Mouse (Mus musculus) limb, embryonic 11.5 days (tissue): ENCODE results near the gene Vwf. TPM values are rescaled to one million over a fixed set of nuclear protein-coding genes. Genes with fewer than 3 reads are reported as not detected.

ENCODE experiments used
- ATAC-seq: fragments of 200-750 bp; cut with Nextera tagmentation; 2 replicates; pipeline ENCODE4 v1.8.0; 2017; ENCODE audit warnings: low read depth; ENCODE audit not compliant: insufficient number of reproducible peaks, low FRiP score, low TSS enrichment
- DNase-seq: peaks from one replicate; pipeline ENCODE4 v3.0.0-alpha.2; 2015; ENCODE audit warnings: low spot score
- H3K27ac ChIP-seq: fragments of 300-500 bp; sonication (generic); replicated peaks from 2 replicates; pipeline ENCODE4 v1.5.1; 2014; ENCODE audit warnings: low read depth, mild to moderate bottlenecking, low read length
- H3K27me3 ChIP-seq: fragments of 300-500 bp; sonication (generic); 2 replicates; pipeline ENCODE4 v1.6.1; 2014; ENCODE audit warnings: mild to moderate bottlenecking, low read length, mixed read lengths; ENCODE audit not compliant: control insufficient read depth, insufficient read depth
- H3K36me3 ChIP-seq: fragments of 300-500 bp; sonication (generic); 2 replicates; pipeline ENCODE4 v1.6.1; 2014; ENCODE audit warnings: mild to moderate bottlenecking, low read length, moderate library complexity, mixed read lengths; ENCODE audit not compliant: control insufficient read depth, insufficient read depth
- H3K4me1 ChIP-seq: fragments of 300-500 bp; sonication (generic); 2 replicates; pipeline ENCODE4 v1.6.1; 2014; ENCODE audit warnings: low read length, mixed read lengths; ENCODE audit not compliant: control insufficient read depth, insufficient read depth
- H3K4me2 ChIP-seq: fragments of 300-500 bp; sonication (generic); 2 replicates; pipeline ENCODE4 v1.6.1; 2014; ENCODE audit warnings: low read depth, mild to moderate bottlenecking, moderate library complexity; ENCODE audit not compliant: severe bottlenecking
- H3K4me3 ChIP-seq: fragments of 300-500 bp; sonication (generic); 2 replicates; pipeline ENCODE4 v1.5.1; 2014; ENCODE audit warnings: low read depth, low read length
- H3K9ac ChIP-seq: fragments of 300-500 bp; sonication (generic); 2 replicates; pipeline ENCODE4 v1.6.1; 2014; ENCODE audit warnings: mild to moderate bottlenecking, low read length
- H3K9me3 ChIP-seq: fragments of 300-500 bp; sonication (generic); 2 replicates; pipeline ENCODE4 v1.6.1; 2016; ENCODE audit warnings: low read length; ENCODE audit not compliant: control insufficient read depth
- WGBS: fragments of 180-500 bp; shearing (Covaris S2); extraction: QIAGEN DNeasy Blood & Tissue Kit; methylation state at CpG from one replicate; pipeline ENCODE4 v1.1.7; 2014; 5-methylcytosine and 5-hydroxymethylcytosine counted together
- polyA plus RNA-seq: library from polyadenylated mRNA; unstranded; fragments of >200 nt; fragmentation: Nextera tagmentation; extraction: Ambion mirVana; gene quantifications from 2 replicates; pipeline ENCODE4 v1.2.1, GENCODE M21; 2014

Vwf gene
- polyA plus RNA-seq, 1 experiment from 2014 or later = 6.1 TPM

GRCm38 (mm10) chr6:125727484-125727911 is 180.9 kb downstream of the Vwf start:
- H3K9me3 ChIP-seq = no peaks in the 10 kb centered on the region
- ATAC-seq (no peak), DNase-seq (no peak)
- H3K27me3 ChIP-seq = no peaks in the 10 kb centered on the region
- no peak overlapping the region for H3K4me2 ChIP-seq
- H3K4me1 ChIP-seq = no peaks in the 10 kb centered on the region
- WGBS = 62% methylated on average over 5 of the region's 5 CpGs
- H3K27ac ChIP-seq = no peak overlapping the region
- no peaks in the 10 kb centered on the region for H3K36me3 ChIP-seq
- H3K9ac ChIP-seq = no peak overlapping the region
- no peak overlapping the region for H3K4me3 ChIP-seq

GRCm38 (mm10) chr6:125729471-125729870 is 182.9 kb downstream of the Vwf start:
- no peak overlapping the region for H3K4me2 ChIP-seq
- no peak overlapping the region for H3K4me3 ChIP-seq
- no peaks in the 10 kb centered on the region for H3K36me3 ChIP-seq
- WGBS = 85% methylated on average over 6 of the region's 6 CpGs
- H3K9ac ChIP-seq = no peak overlapping the region
- no peak overlapping the region for H3K27ac ChIP-seq
- H3K9me3 ChIP-seq = no peaks in the 10 kb centered on the region
- DNase-seq (no peak), ATAC-seq (no peak)
- H3K4me1 ChIP-seq = no peaks in the 10 kb centered on the region
- H3K27me3 ChIP-seq = no peaks in the 10 kb centered on the region

DNA sequence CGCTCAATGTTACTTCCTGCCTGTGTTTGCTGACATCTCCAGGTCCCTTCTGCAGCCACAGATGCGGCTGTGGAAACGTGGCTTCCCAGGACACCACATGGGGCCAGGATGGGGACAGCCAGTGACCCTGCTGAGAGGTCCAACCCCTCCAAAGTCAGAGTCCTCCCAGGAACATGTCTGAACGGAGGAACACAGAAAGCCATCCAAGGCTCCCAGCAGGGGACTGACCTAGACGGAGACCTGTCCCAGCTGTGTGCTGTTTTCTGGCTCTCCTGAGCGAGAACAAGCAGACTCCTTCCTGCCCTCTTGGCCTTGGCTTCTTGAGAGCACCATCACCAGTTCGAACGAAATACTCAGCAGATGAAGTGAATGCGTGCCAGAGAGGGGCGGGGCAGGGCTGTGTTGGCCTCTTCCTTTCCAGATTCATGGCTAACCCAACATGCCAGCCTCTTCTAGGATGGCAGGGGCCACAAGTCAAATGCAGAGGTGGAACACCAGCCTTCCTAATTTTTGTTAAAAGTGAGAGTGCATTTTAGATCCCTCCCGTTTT is 183.5 kb downstream of the Vwf start:
- no peak overlapping the region for H3K4me2 ChIP-seq
- ATAC-seq (no peak), DNase-seq (no peak)
- no peak overlapping the region for H3K4me3 ChIP-seq
- H3K9me3 ChIP-seq = no peaks in the 10 kb centered on the region
- no peak overlapping the region for H3K27ac ChIP-seq
- H3K9ac ChIP-seq = no peak overlapping the region
- no peaks in the 10 kb centered on the region for H3K4me1 ChIP-seq
- H3K27me3 ChIP-seq = no peaks in the 10 kb centered on the region
- H3K36me3 ChIP-seq = no peaks in the 10 kb centered on the region
- WGBS = 66% methylated on average over 11 of the region's 11 CpGs

Other genes starting within 250 kb of the Vwf start
- gene Ltbr, start 232.9 kb upstream of the Vwf start, polyA plus RNA-seq = 34.5 and 36.6 TPM in 2 replicates
- 1.2 and 1.3 TPM in 2 replicates for gene Scnn1a, start 226.1 kb upstream of the Vwf start, polyA plus RNA-seq
- gene Tnfrsf1a, start 197.4 kb upstream of the Vwf start, polyA plus RNA-seq = 45.4 and 46.6 TPM in 2 replicates
- 0.13 and 0.27 TPM in 2 replicates for gene Plekhg6, start 166.0 kb upstream of the Vwf start, polyA plus RNA-seq
- 40.2 and 42.4 TPM in 2 replicates for gene Cd9, start 52.0 kb upstream of the Vwf start, polyA plus RNA-seq
- 0.10 and 0.35 TPM in 2 replicates for gene Ano2, start 143.6 kb downstream of the Vwf start, polyA plus RNA-seq